Mouse (Mus musculus) embryonic fibroblast, embryonic 13.5 days (primary cell): ENCODE data around the gene Rnaseh2b.

Experiments
- CTCF ChIP-seq: IDR thresholded peaks from 2 replicates; pipeline ENCODE4 v1.5.1; 2011; ENCODE audit warnings: mild to moderate bottlenecking, control low read depth, low read length, moderate library complexity, borderline replicate concordance; ENCODE audit not compliant: insufficient read depth
- POLR2A ChIP-seq: IDR thresholded peaks from 2 replicates; pipeline ENCODE4 v1.6.1; 2011; ENCODE audit warnings: low read depth, mild to moderate bottlenecking, control low read depth, low read length, moderate library complexity

GRCm38 (mm10) chr14:62292166-62292487 lies 262 bp upstream of the Rnaseh2b start:
- TF ChIP-seq CTCF (no peak), POLR2A (no peak)
